Mouse (Mus musculus) olfactory bulb, adult 2 months (tissue): Measurements from ENCODE around the gene Enox1.

Experiments
- CTCF ChIP-seq: fragments of 200-500 bp; IDR thresholded peaks from 2 replicates; pipeline ENCODE4 v1.5.1; 2012; ENCODE audit warnings: low read depth, mild to moderate bottlenecking, low read length, moderate library complexity; ENCODE audit not compliant: insufficient read depth
- POLR2A ChIP-seq: fragments of 200-500 bp; IDR thresholded peaks from 2 replicates; pipeline ENCODE4 v1.6.1; 2012; ENCODE audit warnings: mild to moderate bottlenecking, low read depth, low read length, moderate library complexity; ENCODE audit not compliant: insufficient read depth

DNA sequence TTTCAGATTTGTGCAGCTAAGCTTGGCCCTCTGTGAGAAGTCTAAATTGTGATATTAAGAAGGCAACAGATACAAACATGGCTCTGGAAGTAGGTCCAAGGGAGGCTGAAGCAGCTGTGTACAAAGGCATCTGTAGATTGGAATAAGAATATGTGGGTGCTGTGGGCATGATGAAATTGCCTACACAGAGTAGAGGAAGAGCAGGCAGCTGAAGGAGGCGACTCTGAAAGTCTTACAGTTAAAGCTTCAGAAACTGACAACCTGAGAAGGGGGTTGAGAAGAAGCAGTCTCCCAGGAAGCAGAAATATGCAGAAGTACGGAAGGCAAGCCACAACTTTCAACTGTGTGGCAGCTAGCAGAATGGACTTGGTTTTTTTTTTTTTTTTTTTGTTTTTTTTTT, 380.0 kb downstream of the Enox1 start:
- no peak for TF ChIP-seq POLR2A
- TF ChIP-seq CTCF, result no peak
